Mouse (Mus musculus) lung, embryonic 16.5 days (tissue): ENCODE measurements around the gene Vps45. TPM values are rescaled to one million over a fixed set of nuclear protein-coding genes. Genes with fewer than 3 reads are reported as not detected.

ENCODE experiments used
- ATAC-seq: fragments of 200-750 bp; cut with Nextera tagmentation; 2 replicates; pipeline ENCODE4 v1.8.0; 2017; ENCODE audit warnings: low read depth, mild to moderate bottlenecking, moderate library complexity
- H3K27ac ChIP-seq: fragments of 300-500 bp; sonication (generic); 2 replicates; pipeline ENCODE4 v1.5.1; 2014; ENCODE audit warnings: mild to moderate bottlenecking, control low read depth, low read length
- H3K27me3 ChIP-seq: fragments of 300-500 bp; sonication (generic); 2 replicates; pipeline ENCODE4 v1.6.1; 2014; ENCODE audit warnings: low read depth, low read length, mixed read lengths; ENCODE audit not compliant: control insufficient read depth, insufficient read depth
- H3K36me3 ChIP-seq: fragments of 300-500 bp; sonication (generic); 2 replicates; pipeline ENCODE4 v1.6.1; 2014; ENCODE audit warnings: low read length; ENCODE audit not compliant: control insufficient read depth, insufficient read depth
- H3K4me1 ChIP-seq: fragments of 300-500 bp; sonication (generic); replicated peaks from 2 replicates; pipeline ENCODE4 v1.6.1; 2014; ENCODE audit warnings: low read length, mixed read lengths; ENCODE audit not compliant: control insufficient read depth, insufficient read depth
- H3K4me2 ChIP-seq: fragments of 300-500 bp; sonication (generic); 2 replicates; pipeline ENCODE4 v1.6.1; 2014; ENCODE audit warnings: low read depth, low read length, control low read depth
- H3K4me3 ChIP-seq: fragments of 300-500 bp; sonication (generic); 2 replicates; pipeline ENCODE4 v1.5.1; 2014; ENCODE audit warnings: mild to moderate bottlenecking, low read length, control low read depth
- H3K9ac ChIP-seq: fragments of 300-500 bp; sonication (generic); 2 replicates; pipeline ENCODE4 v1.6.1; 2014; ENCODE audit warnings: low read length, control low read depth
- H3K9me3 ChIP-seq: fragments of 300-500 bp; sonication (generic); 2 replicates; pipeline ENCODE4 v1.6.1; 2016; ENCODE audit warnings: low read length; ENCODE audit not compliant: control insufficient read depth
- WGBS: fragments of 180-500 bp; shearing (Covaris S2); extraction: QIAGEN DNeasy Blood & Tissue Kit; methylation state at CpG from one replicate; pipeline ENCODE4 v1.1.7; 2014; 5-methylcytosine and 5-hydroxymethylcytosine counted together
- polyA plus RNA-seq: library from polyadenylated mRNA; unstranded; fragments of >200 nt; fragmentation: Nextera tagmentation; extraction: Ambion mirVana; gene quantifications from 2 replicates; pipeline ENCODE4 v1.2.1, GENCODE M21; 2015

Vps45 gene
- polyA plus RNA-seq, 1 experiment from 2014 or later = 39.8 TPM

DNA sequence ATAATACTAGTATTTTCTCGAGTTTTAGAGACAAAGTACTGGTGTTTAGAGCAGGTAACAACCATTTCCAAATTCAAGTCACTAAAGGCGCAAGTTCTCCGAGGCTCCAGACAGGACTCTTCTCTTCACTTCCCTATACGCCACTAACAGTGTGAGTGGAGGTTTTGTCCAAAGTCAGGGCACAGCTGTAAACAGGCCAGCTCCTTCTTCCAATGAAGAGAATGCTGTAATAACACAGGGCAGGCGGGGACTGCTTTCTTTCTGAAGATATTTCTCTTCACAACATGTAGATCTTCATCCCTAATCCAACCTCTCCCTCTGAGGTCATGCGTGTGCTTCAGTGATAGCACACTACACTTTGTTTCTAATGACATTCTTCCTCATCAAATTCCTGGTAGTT lies 21.5 kb downstream of the Vps45 start:
- Histone ChIP-seq H3K4me3 (no peak overlapping the region), H3K9ac (no peak overlapping the region), H3K27me3 (no peaks in the 10 kb centered on the region), H3K27ac (no peak overlapping the region), H3K36me3 (peaks cover 3% of the 10 kb centered on the region; the same call in 1 of the 2 replicates), H3K4me2 (no peak overlapping the region), H3K9me3 (no peaks in the 10 kb centered on the region), H3K4me1 (no peaks in the 10 kb centered on the region)
- 83% methylated on average over 6 of the region's 6 CpGs for WGBS
- ATAC-seq = no peak

DNA sequence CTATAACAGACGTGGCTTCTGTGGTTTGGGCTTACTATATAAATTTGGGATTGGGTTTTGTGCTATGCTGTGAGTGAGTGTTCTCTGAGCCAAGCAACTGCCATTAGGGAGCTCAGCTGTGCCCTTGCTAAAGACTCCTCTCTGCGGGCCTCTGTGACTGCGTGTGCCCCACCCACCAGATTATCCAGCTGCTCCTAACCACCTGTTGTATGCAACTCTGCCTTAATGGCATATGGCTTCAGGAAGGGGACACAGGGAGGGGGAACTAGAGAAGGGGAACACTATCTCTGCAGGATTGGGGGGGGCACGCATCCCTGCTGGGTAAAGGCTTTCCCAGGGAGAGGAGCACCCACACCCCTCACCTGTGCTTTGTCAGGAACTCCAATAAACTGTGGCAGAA lies 25.2 kb downstream of the Vps45 start:
- Histone ChIP-seq H3K4me1 (no peaks in the 10 kb centered on the region), H3K9me3 (no peaks in the 10 kb centered on the region), H3K9ac (no peak overlapping the region), H3K27ac (no peak overlapping the region), H3K27me3 (no peaks in the 10 kb centered on the region), H3K4me2 (no peak overlapping the region), H3K36me3 (peaks cover 3% of the 10 kb centered on the region; the same call in 1 of the 2 replicates), H3K4me3 (no peak overlapping the region)
- 78% methylated on average over 4 of the region's 4 CpGs for WGBS
- no peak for ATAC-seq

DNA sequence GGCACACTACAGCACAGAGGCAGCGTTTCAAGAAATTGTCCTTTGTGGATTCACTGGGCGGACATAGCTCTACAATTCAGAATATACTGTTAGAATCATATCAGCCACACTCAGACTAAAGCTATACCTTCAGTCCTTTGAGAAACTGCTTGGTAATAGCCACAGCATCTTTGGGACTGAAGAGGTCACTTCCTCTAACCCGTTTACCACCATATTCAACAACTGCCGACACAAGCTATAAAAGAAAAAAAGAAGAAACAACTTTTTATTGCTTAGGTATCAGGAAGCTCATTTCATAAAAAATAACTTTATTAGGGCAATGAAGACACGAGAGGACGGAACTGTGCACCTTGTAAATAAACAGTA lies 25.6 kb downstream of the Vps45 start:
- Histone ChIP-seq H3K4me2 (no peak overlapping the region), H3K4me1 (no peaks in the 10 kb centered on the region), H3K4me3 (no peak overlapping the region), H3K27ac (no peak overlapping the region), H3K36me3 (peaks cover 3% of the 10 kb centered on the region; the same call in 1 of the 2 replicates), H3K9ac (no peak overlapping the region), H3K27me3 (no peaks in the 10 kb centered on the region), H3K9me3 (no peaks in the 10 kb centered on the region)
- ATAC-seq = no peak
- 81% methylated on average over 6 of the region's 6 CpGs for WGBS

DNA sequence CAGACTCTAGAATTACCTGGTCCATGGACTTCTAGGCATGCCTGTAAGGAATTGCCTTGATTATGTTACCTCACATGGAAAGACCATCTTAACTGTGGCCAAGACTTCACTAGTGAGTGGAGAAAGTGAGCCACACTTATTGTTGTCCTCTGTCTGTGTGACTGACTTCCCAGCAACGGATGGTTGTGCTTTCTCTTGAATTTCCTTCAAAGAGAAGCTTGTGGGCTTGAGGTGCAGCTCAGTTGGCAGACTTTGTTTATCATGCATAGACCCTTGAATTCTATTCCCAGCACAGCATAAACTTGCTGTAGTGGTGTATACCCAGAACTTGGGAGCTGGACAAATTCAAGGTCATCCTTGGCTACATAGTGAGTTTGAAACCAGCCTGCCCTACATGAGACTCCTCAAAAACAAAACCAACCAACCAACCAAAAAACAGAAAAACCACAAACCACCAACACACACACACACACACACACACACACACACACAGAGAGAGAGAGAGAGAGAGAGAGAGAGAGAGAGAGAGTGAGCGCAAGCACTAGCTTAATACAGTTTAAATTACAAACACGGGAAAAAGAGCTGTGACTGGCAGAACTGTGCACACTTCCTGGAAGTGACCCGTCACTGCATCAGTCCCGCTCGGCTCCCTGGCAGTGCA lies 26.1 kb downstream of the Vps45 start:
- no peaks in the 10 kb centered on the region for H3K9me3 ChIP-seq
- no peak overlapping the region for H3K27ac ChIP-seq
- H3K4me1 ChIP-seq = no peaks in the 10 kb centered on the region
- WGBS = 75% methylated on average over 6 of the region's 6 CpGs
- H3K4me3 ChIP-seq = no peak overlapping the region
- ATAC-seq = no peak
- H3K4me2 ChIP-seq = no peak overlapping the region
- H3K27me3 ChIP-seq = no peaks in the 10 kb centered on the region
- peaks cover 3% of the 10 kb centered on the region; the same call in 1 of the 2 replicates for H3K36me3 ChIP-seq
- H3K9ac ChIP-seq = no peak overlapping the region

- Histone ChIP-seq H3K27ac (no peak overlapping the region), H3K4me3 (no peak overlapping the region), H3K4me2 (no peak overlapping the region), H3K4me1 (no peaks in the 10 kb centered on the region), H3K9ac (no peak overlapping the region), H3K27me3 (no peaks in the 10 kb centered on the region), H3K36me3 (peaks cover 3% of the 10 kb centered on the region; the same call in 1 of the 2 replicates), H3K9me3 (no peaks in the 10 kb centered on the region)
- WGBS = 89% methylated on average over 11 of the region's 11 CpGs
- no peak for ATAC-seq
These were observed 28.5 kb downstream of the Vps45 start for GRCm38 (mm10) chr3:96029766-96030165.

DNA sequence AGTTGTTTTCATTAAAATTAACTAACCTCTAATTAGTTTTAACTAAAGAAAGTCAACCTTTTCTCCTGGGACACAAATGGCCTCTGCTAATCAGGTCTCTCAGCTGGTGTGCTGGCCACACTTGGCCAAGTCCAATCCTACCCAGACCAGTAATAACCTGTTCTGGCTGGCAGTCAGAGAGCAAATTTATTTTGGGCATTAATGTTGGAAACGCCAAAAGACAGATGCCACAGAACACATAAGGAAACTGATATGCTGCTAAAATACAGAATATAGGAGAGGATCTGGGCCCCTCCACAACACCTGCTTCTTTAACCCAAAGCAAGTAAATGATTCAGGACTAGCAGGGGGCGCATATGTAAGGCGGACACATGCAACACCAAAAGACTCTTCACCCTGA lies 28.9 kb downstream of the Vps45 start:
- H3K36me3 ChIP-seq = peaks cover 3% of the 10 kb centered on the region; the same call in 1 of the 2 replicates
- no peak overlapping the region for H3K27ac ChIP-seq
- no peak for ATAC-seq
- no peaks in the 10 kb centered on the region for H3K4me1 ChIP-seq
- H3K4me3 ChIP-seq = no peak overlapping the region
- no peaks in the 10 kb centered on the region for H3K27me3 ChIP-seq
- no peak overlapping the region for H3K4me2 ChIP-seq
- no peaks in the 10 kb centered on the region for H3K9me3 ChIP-seq
- no peak overlapping the region for H3K9ac ChIP-seq
- WGBS = 89% methylated on average over 3 of the region's 3 CpGs

GRCm38 (mm10) chr3:96027875-96028274 lies 30.4 kb downstream of the Vps45 start:
- Histone ChIP-seq H3K27ac (no peak overlapping the region), H3K9me3 (no peaks in the 10 kb centered on the region), H3K27me3 (no peaks in the 10 kb centered on the region), H3K4me2 (no peak overlapping the region), H3K36me3 (no peaks in the 10 kb centered on the region), H3K4me3 (no peak overlapping the region), H3K9ac (no peak overlapping the region), H3K4me1 (no peaks in the 10 kb centered on the region)
- 40% methylated on average over 1 of the region's 1 CpGs for WGBS
- 0 out of 2 replicates have a peak, but pooled peaks have one; percentile 54 for ATAC-seq

GRCm38 (mm10) chr3:96027145-96027544 lies 31.1 kb downstream of the Vps45 start:
- Histone ChIP-seq H3K27ac (no peak overlapping the region), H3K36me3 (no peaks in the 10 kb centered on the region), H3K4me1 (no peaks in the 10 kb centered on the region), H3K9ac (no peak overlapping the region), H3K9me3 (no peaks in the 10 kb centered on the region), H3K4me3 (no peak overlapping the region), H3K4me2 (no peak overlapping the region), H3K27me3 (no peaks in the 10 kb centered on the region)
- 67% methylated on average over 1 of the region's 1 CpGs for WGBS
- no peak for ATAC-seq

- no peaks in the 10 kb centered on the region for H3K36me3 ChIP-seq
- ATAC-seq = no peak
- no peak overlapping the region for H3K4me3 ChIP-seq
- no peaks in the 10 kb centered on the region for H3K27me3 ChIP-seq
- H3K9ac ChIP-seq = no peak overlapping the region
- H3K9me3 ChIP-seq = no peaks in the 10 kb centered on the region
- no peak overlapping the region for H3K4me2 ChIP-seq
- WGBS = 65% methylated on average over 5 of the region's 5 CpGs
- H3K27ac ChIP-seq = no peak overlapping the region
- no peaks in the 10 kb centered on the region for H3K4me1 ChIP-seq
These were observed 36.7 kb downstream of the Vps45 start for GRCm38 (mm10) chr3:96021421-96022128.
